Mouse (Mus musculus): ENCODE data around the gene Nomo1.

The Nomo1 gene

DNA sequence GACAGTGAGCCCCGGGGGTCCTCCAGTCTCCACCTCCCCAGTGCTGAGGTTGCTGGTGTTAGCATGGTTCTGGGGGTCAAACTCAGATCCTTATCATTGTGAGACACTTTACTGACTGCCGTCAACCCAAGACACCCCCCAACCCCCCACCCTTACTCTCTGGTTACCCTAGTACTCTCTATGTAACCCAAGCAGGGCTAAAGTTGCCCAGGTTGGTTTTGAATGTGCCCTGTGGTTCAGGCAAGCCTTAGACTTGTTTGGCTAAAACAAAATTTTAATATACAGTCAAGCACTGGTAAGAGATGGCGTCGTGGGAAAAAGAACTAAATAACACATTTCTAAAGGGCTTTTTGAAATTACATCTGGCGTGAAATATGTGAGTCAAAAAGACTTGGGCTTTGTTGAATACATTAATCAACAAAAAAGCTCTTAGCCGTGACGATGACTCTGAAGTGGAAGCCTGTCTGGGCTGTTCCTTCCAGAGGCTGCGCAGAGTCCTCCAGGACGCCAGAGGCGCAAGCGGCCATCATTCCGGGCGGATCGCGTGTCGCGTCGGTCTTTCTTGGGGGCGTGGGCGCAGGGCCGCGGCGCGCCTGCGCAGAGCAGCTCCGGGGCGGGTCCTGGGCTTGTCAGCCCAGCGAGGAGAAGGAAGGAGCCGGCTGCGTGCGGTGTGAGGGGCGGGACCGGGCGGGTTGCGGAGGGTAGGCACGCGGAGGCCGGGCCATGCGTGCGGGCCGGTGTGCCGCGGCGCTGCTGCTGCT is at the start of gene Nomo1:
TSS of gene Nomo1 (plus strand) at position 590 of the 761 bp plus-strand sequence.
- peak; percentile 96 for DNase-seq (ENCODE audit: low spot score)

DNA sequence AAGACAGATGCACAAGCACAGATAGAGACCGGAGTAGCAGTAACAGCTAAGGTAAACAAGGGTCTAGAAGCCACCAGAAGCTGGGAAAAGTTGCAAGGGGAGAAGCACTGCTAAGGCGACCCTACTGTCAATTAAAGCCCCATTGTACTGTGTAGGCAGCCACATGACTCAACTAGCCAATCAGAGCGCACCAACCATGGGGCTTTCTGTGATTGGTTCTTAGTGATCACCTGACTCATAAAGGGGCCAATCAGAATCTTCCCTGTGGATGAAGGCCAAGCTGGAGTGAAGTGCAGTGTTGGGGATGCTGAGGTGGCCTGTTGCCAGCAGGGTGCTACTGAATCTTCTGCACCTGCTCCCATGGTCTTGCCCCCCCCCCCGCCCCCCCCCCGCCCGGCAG is 46.6 kb upstream of the Nomo1 start:
- no peak for DNase-seq (ENCODE audit: low spot score)

DNA sequence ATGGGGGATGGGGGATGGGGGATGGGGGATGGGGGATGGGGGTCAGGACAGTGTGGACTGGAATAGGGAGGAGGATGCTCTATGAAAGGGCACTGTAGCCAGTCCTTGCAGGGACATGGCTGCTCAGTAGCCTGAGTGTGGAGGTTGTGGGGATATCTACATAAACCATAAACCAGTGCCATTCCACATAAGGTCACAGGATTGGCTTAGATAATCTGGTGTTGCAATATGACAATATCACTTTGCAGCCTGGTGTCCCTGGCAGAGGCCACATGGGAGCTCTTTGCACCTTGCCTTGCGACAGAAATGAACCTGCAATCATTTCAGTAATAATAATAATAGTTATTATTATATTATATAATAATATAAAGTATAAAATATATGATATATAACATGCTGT is 45.2 kb upstream of the Nomo1 start:
- DNase-seq (ENCODE audit: low spot score) = no peak

DNA sequence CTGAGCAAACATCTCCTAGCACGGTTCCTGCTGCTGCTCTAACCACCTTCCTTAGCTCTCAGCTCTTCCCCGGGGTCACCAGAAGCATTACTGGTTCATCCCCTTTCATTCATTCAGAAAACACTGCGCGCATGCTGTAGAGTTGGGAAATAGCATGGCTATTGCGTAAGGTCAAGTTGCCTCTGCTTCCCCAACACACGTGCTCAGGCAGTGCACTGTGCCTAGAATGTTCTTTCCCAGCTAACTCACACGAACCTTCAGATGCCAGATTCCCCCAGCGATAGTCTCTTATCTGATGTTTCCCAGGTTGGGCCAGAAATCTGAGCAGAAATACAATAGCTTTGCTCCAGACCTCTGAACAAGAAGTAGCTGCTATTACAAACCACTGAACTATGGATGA is 41.0 kb upstream of the Nomo1 start:
- DNase-seq (ENCODE audit: low spot score) = peak; percentile 15

DNA sequence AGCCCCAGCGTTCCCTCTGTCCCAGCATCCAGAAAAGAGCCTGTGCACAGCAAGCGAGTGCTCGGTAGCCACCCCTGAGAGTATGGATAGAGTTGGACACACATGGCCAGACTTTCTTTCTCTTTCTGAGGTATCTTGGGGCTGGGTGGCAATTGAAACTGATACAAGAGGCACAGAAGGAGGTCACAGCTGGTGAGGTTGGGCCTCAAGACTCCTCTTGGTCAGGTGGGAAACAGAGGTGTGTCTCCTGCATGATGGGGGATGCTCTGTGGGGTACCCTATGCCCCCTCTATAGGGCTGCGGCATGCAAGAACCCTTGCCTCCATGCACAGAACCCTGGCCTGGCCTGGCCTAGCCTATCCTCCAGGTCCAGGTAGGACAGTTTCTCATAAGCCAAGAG is 32.9 kb upstream of the Nomo1 start:
- no peak for DNase-seq (ENCODE audit: low spot score)

DNA sequence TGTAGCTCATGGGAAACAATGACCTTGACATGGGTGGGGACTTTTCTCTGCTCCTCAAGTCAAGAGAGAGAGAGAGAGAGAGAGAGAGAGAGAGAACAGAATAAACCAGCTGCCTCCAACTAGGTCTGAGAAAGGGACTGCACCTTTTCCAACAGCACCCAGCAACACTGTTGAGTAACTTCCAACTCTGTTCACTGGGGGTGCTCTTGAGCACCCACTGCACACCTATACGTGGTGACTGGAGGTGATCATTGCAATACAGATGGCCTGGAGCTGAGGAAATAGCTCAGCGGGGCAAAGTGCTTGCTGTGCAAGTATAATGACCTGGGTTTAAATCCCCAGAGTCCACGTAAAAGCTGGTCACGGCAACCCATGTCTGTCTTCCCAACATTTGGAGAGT is 30.8 kb upstream of the Nomo1 start:
- no peak for DNase-seq (ENCODE audit: low spot score)

DNA sequence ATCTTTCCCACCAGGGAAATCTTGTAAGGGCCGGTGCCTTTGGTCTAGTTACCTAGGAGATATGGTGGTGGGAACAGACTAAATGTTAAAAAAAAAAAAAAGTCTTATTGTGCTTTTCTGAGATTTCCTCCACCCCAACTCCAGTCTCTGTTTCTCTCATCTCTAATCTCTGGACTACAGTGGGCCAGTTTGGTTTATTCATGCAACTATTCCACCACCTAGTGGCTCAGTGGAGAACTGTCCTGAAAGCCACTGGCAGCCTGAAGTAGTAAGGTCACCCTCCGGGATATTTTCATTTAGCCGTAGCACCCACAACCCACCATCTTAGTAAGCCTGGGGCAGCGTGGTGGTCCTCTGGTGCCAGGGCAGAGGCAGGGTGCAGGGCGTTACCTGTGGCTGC is 23.9 kb upstream of the Nomo1 start:
- DNase-seq (ENCODE audit: low spot score) = peak; percentile 32

DNA sequence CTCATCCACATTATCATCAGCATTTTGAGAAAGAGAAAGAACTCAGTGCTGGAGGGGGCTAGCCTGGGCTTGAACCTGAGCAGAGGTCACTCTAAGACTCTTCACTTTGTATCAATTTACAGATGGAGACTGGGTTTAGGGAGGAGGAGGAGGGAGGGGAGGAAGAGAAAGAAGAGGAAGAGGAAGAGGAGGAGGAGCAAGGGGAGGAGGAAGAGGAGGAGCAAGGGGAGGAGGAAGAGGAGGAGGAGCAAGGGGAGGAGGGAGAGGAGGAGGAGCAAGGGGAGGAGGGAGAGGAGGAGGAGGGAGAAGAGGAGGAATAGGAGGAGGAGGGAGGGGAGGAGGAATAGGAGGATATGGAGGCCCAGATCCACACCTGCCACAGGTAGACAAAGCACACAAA is 21.4 kb upstream of the Nomo1 start:
- DNase-seq (ENCODE audit: low spot score) = no peak

DNA sequence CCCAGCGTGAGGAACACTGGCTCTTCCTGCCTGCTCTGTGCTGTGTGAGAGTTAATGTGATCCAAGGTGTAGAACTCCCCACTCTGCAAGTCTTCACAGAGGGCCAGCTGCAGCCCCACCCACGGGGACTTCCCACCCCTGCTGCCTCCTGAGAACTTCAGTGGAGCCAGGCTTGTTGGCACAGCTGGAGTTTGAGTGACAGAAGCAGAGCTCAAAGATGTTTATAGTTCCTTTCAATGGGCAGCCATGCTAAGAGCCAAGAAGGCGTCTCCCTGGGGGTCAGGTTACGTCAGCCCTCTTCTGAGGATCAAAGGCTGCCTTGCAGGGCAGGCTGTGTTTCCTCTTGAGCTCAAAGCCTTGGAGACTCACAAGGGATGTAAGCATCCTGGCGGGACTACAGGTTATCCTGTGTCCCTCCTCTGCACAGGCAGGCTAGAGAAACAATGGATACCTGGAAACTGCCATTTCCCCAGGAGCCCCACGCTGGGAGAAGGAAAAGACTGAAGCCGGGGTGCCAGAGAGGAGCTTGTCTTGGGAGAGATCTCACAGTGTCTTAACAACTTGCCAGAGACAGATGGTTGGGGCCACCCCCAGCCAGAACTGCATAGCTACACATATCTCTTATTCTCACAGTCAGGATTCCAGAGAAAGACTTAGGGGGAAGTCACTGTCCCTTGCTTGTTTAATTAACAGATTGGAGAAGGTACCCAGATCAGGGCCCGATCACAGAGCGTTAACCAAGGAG is 20.1 kb upstream of the Nomo1 start:
- DNase-seq (ENCODE audit: low spot score) = peak; percentile 31

DNA sequence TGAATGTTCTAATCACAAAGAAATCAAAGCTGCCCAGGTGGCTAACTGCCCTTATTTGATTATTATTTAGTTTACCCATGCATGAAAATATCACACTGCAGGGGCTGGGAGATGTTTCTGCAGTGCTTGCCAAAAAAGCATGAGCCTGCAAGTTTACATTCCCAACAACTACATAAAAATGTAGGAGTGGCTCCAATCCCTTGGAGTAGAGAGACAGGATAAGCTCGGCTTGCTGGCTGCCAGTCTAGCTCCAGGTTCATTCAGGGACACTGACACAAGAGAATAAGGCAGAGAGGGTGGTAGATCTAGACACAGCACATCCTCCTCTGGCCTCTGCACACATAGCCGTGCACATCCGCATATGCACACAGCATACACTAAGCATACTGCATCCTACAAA is 13.9 kb upstream of the Nomo1 start:
- no peak for DNase-seq (ENCODE audit: low spot score)

DNA sequence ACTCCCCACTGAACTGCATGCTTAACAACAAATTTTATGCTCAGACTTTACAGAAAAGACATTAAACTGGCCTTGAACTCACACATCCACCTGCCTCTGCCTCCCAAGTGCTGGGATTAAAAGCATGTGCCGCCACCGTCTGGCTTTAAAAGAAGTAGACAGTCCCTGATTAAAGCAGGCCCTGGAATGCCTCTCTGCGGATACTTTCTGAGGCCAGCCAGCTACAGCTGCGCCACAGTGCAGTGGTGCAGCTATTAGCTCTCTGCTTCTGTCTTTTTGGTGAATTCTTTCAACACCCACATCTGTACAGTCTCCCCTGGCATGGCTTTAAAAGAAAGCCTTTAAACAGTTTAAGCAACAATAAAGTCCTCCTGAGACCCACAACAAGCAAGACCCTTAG is 11.5 kb upstream of the Nomo1 start:
- no peak for DNase-seq (ENCODE audit: low spot score)

DNA sequence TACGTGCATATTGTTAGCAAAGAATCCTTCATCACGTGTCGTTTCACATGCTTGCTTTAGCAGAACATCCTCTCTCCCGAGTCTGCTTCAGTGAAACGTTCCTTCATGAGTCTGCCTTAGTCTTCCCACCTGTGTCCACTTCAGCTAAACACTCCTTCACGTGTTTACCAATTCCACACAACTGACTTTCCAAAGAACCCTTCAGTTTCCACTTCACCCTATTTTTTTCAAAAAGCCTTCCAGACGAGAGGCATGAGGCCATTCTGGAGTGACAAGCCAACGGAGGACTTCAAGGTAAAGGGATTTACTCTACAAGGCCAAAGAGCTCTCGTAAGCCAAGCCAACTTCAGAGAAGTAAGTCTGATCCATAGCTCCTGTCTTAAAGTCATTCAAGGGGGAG is 8.1 kb upstream of the Nomo1 start:
- no peak for DNase-seq (ENCODE audit: low spot score)

DNA sequence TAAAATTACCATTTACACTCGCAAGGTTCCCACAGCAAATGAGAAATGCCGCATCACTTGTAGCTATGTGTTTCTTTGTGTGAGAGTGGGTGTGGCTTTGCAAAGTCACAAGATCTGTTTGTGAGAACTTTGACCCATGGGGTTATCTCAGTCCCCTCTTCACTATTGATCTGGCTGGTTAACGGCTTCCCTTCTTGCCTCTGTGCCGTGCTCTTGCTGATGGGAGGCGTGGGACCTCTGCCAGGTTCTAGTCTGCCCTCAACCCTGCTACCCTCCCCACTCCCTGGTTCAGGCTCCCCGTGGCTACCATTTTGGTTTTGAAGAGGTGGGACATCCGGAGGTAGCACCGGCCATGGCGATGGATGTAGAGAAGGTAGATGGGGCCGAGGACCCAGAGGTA is 4.8 kb upstream of the Nomo1 start:
- DNase-seq (ENCODE audit: low spot score) = peak; percentile 64

DNA sequence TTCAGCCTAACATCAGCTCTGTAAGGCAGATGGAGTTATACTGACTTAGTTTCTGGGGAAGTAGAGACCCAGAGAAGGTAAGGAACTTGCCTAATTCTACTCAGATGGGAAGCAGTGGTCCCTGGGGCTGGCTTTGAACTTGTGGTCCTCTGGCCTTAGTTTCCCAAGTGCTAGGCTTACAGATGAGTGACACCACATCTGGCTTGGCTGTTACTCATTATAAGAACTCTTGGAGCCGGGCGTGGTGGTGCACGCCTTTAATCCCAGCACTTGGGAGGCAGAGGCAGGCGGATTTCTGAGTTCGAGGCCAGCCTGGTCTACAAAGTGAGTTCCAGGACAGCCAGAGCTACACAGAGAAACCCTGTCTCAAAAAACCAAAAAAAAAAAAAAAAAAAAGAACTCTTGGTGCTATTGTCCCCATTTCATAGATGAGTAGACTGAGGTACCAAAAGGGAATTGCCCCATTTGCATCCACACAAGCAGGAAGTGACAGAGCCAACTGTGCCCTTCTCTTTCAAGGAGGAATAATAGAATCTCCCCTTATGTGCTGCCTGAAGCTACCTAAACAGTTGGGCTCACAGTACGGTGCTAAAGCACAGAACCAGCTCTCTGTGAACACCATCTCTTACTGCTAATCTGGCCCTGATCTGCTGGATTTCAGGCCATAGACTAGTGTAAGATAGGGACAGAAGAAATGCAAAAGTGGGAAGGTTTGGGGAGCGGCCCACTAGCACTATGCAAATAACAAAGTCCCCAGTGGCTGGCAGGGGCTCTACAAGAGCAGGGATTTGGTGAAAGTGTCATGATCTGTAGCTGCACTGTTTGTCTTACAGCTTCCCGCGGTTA is 4.0 kb upstream of the Nomo1 start:
- DNase-seq (ENCODE audit: low spot score) = no peak

DNA sequence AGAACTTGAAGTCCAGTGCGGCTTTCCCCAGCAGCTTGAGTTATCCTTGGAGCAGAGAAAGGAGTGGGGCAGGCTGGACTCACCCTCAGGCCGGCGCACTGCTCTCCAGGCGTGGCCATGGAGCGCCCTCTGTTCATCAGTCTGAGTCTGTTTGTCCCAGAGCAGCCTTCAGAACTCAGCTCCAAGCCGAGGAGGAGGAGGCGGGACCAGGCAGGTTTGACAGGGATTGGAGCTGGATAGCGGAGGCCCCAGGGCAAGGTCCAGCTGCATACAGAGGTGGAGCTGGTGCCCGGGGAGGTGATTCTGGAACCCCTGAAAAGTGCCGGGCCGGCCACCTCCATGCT is 3.4 kb upstream of the Nomo1 start, which contains the start of gene Abcc6:
TSS of gene Abcc6 (minus strand) at position 158 of the 344 bp plus-strand sequence.
- DNase-seq (ENCODE audit: low spot score) = peak; percentile 88

DNA sequence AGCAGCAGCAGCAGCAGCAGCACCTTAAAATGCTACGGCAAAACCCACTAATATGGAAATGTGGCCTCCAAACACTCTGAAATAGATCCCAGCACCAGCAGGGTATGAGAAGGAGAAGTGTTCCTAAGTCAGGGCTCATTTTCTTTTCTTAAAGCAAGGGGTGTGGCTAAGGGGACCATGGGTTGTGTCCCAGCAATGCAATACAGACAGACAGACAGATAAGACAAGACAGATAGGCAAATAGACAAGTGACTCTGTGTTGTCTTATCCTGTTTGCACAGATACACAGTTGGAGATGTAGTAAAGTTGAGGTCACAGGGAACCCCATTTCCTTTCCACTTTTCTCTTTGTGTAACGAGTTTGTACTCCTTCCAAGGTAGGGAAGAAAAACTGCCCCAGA is 2.4 kb upstream of the Nomo1 start:
- DNase-seq (ENCODE audit: low spot score) = peak; percentile 44

DNA sequence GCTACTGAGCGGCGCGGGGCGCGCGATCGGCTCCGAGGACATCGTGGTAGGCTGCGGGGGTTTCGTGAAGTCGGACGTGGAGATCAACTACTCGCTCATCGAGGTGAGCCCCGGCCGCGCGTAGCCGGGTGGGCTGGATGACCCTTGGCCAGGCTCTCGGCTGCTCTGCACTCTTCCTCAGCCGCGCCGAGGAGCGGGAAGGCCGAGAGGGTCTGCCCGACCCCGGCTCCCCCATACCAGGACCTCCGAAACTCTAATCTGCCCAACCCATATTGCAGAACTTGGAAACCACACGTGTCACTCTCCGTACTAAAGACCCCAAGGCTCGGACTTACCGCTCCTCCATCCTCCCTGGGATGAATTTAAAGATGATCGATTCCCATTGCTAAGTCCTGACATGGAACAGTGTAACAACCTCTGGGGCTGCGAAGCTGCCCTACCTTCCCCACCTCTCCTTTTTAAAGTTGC is 406 bp downstream of the Nomo1 start:
- DNase-seq (ENCODE audit: low spot score) = no peak

DNA sequence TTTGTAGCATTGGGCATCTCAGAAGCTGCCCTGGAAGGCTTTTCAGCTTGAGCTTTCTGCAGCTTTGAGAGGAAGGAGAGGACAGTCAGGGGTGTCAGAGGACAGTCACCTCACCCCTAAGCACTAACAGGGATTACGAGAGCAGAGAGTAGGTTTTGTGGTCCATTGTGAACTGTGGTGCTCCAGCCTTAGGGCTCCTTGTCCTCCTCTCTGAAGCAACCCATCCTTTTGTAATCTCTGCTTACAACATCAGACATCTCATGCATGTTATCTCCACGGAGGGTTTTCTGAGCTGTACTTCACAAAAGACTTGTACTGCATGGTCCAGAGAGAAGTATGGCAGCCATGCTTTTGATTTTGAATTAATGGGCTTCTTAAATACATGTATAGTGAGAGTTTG is 1.5 kb downstream of the Nomo1 start:
- no peak for DNase-seq (ENCODE audit: low spot score)

DNA sequence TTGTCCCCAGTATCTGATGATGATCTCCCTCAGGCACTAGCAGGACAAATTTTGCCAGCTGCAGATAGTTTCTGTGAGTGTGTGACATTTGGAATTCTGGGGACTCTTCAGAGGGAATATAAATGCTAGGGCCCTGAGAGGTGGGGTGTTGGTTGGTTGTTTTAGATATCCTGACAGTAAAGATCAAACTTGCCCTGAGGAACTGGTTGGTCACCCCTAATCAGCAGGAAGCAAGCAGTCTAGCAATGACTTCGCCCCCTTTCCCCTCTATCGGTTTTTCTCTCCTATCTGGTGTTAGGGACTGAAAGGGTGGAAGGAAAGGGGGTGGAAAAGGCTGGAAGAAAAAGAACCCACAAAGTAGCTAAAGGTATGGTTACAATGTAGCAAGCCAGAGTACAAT is 2.0 kb downstream of the Nomo1 start:
- no peak for DNase-seq (ENCODE audit: low spot score)

DNA sequence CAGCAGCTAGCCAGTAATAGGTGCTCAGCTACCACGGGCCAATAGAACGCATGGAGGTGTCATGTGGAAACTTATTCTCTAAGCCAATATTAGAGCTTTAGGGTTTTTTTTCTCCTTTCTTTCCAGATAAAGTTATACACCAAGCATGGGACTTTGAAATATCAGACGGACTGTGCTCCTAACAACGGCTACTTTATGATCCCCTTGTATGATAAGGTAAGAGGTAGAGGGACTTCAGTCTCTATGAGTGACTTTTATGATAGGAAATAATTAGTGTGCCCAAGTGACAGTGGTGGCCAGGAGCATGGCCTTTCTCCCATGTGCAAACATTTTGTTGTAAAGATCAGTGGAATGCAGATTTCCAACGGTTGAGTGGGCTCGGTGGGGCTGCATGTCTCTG is 3.9 kb downstream of the Nomo1 start:
- no peak for DNase-seq (ENCODE audit: low spot score)

DNA sequence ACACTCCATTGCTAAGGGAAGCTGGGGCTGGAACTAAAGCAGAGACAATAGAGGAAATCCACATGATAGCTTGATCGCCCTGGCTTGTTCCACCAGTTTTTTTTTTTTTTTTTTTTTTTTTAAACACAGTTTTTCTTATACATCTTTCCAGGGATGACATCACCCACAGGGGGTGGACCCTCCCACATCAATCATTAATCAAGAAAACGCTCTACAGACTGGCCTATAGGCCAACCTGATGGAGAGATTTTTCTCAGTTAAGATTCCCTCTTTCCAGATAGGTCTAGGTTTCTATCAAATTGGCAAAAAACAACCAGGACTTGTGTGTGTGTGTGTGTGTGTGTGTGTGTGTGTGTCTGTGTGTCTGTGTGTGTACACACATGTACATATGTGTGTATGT is 6.4 kb downstream of the Nomo1 start:
- peak; percentile 32 for DNase-seq (ENCODE audit: low spot score)

DNA sequence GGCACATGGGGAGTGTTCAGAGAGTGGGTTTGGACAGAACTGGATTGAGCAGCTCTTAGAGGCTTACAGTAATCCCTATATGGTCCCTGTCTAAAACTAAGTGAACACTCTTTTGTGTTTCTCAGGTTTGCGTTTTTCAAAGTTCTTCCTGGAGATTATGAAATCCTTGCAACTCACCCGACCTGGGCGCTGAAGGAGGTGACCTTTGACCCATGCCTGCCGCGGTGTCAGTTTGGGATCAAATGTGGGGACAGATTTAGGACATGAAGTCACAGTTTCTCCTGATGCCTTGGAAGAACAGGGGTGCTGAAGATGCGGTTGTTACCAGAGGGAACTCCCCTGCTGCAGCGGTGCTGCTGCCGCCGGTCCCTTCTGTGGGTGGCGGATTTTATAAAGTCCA is 10.6 kb downstream of the Nomo1 start:
- peak; percentile 55 for DNase-seq (ENCODE audit: low spot score)

DNA sequence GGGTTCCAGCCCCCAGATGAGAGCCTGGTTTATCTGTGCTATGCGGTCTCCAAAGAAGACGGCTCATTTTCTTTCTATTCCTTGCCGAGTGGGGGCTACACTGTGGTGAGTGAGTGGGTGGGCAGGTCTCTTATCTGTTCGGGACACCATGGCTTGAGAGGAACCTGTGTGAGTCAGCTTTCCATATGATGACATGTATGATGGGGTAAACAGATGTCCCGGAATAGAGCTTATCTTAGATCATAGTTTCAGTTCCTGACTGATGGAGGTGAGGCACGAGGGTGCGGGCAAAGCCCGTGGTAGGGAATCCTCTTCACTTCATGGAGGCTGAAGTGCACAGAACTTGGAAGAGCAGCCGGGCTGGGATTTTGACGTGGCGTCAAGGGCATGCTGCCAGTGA is 12.4 kb downstream of the Nomo1 start:
- DNase-seq (ENCODE audit: low spot score) = no peak

All from yolk sac, embryonic 10.5 days (tissue).